Mouse (Mus musculus) heart, embryonic 12.5 days (tissue): ENCODE measurements around the gene Eva1c. TPM values are rescaled to one million over a fixed set of nuclear protein-coding genes. Genes with fewer than 3 reads are reported as not detected.

Source experiments
- ATAC-seq: fragments of 200-750 bp; cut with Nextera tagmentation; 2 replicates; pipeline ENCODE4 v1.8.0; 2017; ENCODE audit warnings: moderate TSS enrichment, moderate library complexity; ENCODE audit not compliant: insufficient number of reproducible peaks, low FRiP score
- H3K27ac ChIP-seq: fragments of 300-500 bp; sonication (generic); 2 replicates; pipeline ENCODE4 v1.5.1; 2016; ENCODE audit warnings: mild to moderate bottlenecking, moderate library complexity; ENCODE audit not compliant: poor library complexity, severe bottlenecking
- H3K27me3 ChIP-seq: fragments of 300-500 bp; sonication (generic); replicated peaks from 2 replicates; pipeline ENCODE4 v1.6.1; 2016; ENCODE audit warnings: mild to moderate bottlenecking, moderate library complexity
- H3K36me3 ChIP-seq: fragments of 300-500 bp; sonication (generic); 2 replicates; pipeline ENCODE4 v1.6.1; 2016; ENCODE audit warnings: mild to moderate bottlenecking, moderate library complexity
- H3K4me1 ChIP-seq: fragments of 300-500 bp; sonication (generic); replicated peaks from 2 replicates; pipeline ENCODE4 v1.6.1; 2016; ENCODE audit warnings: mild to moderate bottlenecking
- H3K4me2 ChIP-seq: fragments of 300-500 bp; sonication (generic); 2 replicates; pipeline ENCODE4 v1.6.1; 2016; ENCODE audit warnings: mild to moderate bottlenecking, moderate library complexity
- H3K4me3 ChIP-seq: fragments of 300-500 bp; sonication (generic); 2 replicates; pipeline ENCODE4 v1.5.1; 2016; ENCODE audit warnings: mild to moderate bottlenecking
- H3K9ac ChIP-seq: fragments of 300-500 bp; sonication (generic); 2 replicates; pipeline ENCODE4 v1.6.1; 2016; ENCODE audit warnings: mild to moderate bottlenecking, moderate library complexity
- H3K9me3 ChIP-seq: fragments of 300-500 bp; sonication (generic); replicated peaks from 2 replicates; pipeline ENCODE4 v1.6.1; 2016; ENCODE audit warnings: mild to moderate bottlenecking, moderate library complexity
- WGBS: fragments of 180-500 bp; shearing (Covaris S2); methylation state at CpG from one replicate; pipeline ENCODE4 v1.1.7; 2016; 5-methylcytosine and 5-hydroxymethylcytosine counted together
- microRNA-seq: library from miRNA; unstranded; fragments of <30 nt; microRNA quantifications from one replicate; pipeline ENCODE4, GENCODE M21; 2017
- polyA plus RNA-seq: library from polyadenylated mRNA; unstranded; fragments of >200 nt; fragmentation: Nextera tagmentation; extraction: Ambion mirVana; gene quantifications from 2 replicates; pipeline ENCODE4 v1.2.1, GENCODE M21; 2016

Eva1c gene
- polyA plus RNA-seq, 1 experiment from 2014 or later: 2.1 TPM

DNA sequence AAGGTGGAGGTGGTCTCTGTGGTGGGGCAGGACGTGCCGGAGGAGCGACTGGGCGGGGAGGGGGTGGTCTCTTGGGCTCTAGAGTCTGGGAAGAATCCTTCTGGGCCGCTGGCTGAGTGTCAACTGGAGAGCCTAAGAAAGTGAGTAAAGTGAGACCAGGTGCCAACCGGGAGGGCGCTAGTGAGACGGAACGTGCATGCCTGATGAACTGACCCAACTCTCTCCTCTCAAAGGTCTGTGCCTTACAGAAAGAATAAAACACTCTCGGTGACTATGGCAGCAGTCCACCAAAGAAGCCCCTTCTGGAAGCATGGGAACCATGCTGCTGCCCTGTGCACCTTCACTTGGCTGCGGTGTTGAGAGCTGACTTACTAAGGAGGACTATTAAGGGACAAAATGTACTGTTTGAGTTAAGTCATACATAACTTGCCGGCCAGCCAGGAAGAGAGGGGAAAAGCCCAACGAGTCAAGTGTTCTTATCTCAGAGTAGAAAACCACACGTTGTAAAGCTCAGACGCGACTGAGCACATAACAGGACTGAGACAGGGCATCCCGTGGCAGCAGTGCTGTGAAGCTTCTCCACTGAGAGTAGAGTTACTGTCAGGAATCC lies 123.9 kb downstream of the Eva1c start:
- H3K36me3 ChIP-seq: peaks cover 43% of the 10 kb centered on the region
- WGBS: 38% methylated on average over 17 of the region's 17 CpGs

DNA sequence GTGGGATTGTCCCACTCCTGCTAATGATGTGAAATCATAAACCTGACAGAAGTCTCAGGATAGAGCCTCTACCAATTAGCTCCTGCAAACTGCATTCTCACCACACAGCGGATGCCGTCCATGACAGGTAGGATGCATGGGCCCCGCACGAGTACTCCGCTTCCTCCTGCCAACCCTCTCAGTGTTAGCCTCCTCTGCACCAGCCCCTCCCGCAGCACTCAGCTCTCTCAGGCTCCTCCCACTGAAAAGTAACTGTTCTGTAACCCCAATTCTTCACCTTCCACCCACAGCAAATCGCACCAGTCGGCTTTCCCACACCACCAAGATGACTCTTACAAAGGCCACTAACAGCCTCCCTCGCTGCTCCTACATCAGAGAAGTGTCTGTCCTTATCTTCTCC lies 126.6 kb downstream of the Eva1c start:
- 81% methylated on average over 9 of the region's 9 CpGs for WGBS
- H3K27me3 ChIP-seq: no peaks in the 10 kb centered on the region

More for the DNA sequence above, 123.9 kb downstream of the Eva1c start:
- H3K27me3 ChIP-seq: no peaks in the 10 kb centered on the region
- no peak overlapping the region for H3K4me2 ChIP-seq
- H3K27ac ChIP-seq: no peak overlapping the region
- no peak overlapping the region for H3K9ac ChIP-seq
- H3K9me3 ChIP-seq: no peaks in the 10 kb centered on the region
- H3K4me3 ChIP-seq: no peak overlapping the region
- no peak for ATAC-seq
- H3K4me1 ChIP-seq: peaks cover 17% of the 10 kb centered on the region

DNA sequence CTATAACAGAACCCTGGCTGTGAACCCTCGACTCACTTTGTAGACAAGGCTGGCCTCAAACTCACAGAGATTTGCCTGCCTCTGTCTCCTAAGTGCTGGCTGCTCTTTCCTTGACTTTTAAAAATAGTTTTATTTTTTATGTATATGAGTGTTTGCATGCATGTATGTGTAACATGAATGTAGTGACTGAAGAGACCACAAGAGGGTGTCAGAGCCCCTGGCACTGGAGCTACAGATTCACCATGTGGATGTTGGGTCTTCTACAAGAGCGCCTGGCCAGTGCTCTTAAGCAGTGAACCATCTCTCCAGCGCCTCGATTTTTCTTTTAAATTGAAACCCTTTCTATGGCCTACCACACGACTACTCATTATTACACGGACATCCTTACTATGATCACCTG lies 127.3 kb downstream of the Eva1c start:
- Histone ChIP-seq H3K27ac (no peak overlapping the region), H3K4me2 (no peak overlapping the region), H3K4me3 (no peak overlapping the region), H3K4me1 (peaks cover 17% of the 10 kb centered on the region), H3K36me3 (peaks cover 35% of the 10 kb centered on the region), H3K9ac (no peak overlapping the region), H3K9me3 (no peaks in the 10 kb centered on the region), H3K27me3 (no peaks in the 10 kb centered on the region)
- ATAC-seq: no peak
- 93% methylated on average over 6 of the region's 6 CpGs for WGBS

More for the DNA sequence above, 126.6 kb downstream of the Eva1c start:
- Histone ChIP-seq H3K27ac (no peak overlapping the region), H3K9ac (no peak overlapping the region), H3K9me3 (no peaks in the 10 kb centered on the region), H3K36me3 (peaks cover 35% of the 10 kb centered on the region), H3K4me2 (no peak overlapping the region), H3K4me1 (peaks cover 17% of the 10 kb centered on the region), H3K4me3 (no peak overlapping the region)
- ATAC-seq: no peak

Small RNA genes lying within 50 kb of the gene (microRNA-seq; reads per million reads assigned to microRNA genes)
- not detected for gene Gm22933

Other genes with a start within 250 kb of the Eva1c start
- gene Mis18a, start 99.3 kb upstream of the Eva1c start, polyA plus RNA-seq: 36.9 and 38.9 TPM in 2 replicates
- 26.3 and 26.4 TPM in 2 replicates for gene Mrap, start 88.5 kb upstream of the Eva1c start, polyA plus RNA-seq
- gene Urb1, start 16.3 kb upstream of the Eva1c start, polyA plus RNA-seq: 8.4 and 9.2 TPM in 2 replicates
- gene Cfap298, start 108.4 kb downstream of the Eva1c start, polyA plus RNA-seq: 49.0 and 50.4 TPM in 2 replicates
- gene Synj1, start 184.6 kb downstream of the Eva1c start, polyA plus RNA-seq: 14.9 and 18.3 TPM in 2 replicates
- gene Paxbp1, start 217.8 kb downstream of the Eva1c start, polyA plus RNA-seq: 52.5 and 55.6 TPM in 2 replicates